Mouse (Mus musculus) kidney, embryonic 14.5 days (tissue): ENCODE measurements around the gene Snx1. TPM values are rescaled to one million over a fixed set of nuclear protein-coding genes. Genes with fewer than 3 reads are reported as not detected.

Experiments used
- ATAC-seq: fragments of 200-750 bp; cut with Nextera tagmentation; 2 replicates; pipeline ENCODE4 v1.8.0; 2017; ENCODE audit warnings: moderate number of reproducible peaks, mild to moderate bottlenecking, moderate TSS enrichment, moderate library complexity; ENCODE audit not compliant: low FRiP score, low TSS enrichment
- H3K27ac ChIP-seq: fragments of 300-500 bp; sonication (generic); 2 replicates; pipeline ENCODE4 v1.5.1; 2014; ENCODE audit warnings: low read depth, mild to moderate bottlenecking, low read length, moderate library complexity, mixed read lengths
- H3K27me3 ChIP-seq: fragments of 300-500 bp; sonication (generic); 2 replicates; pipeline ENCODE4 v1.6.1; 2014; ENCODE audit warnings: mild to moderate bottlenecking, low read length; ENCODE audit not compliant: control insufficient read depth, insufficient read depth
- H3K36me3 ChIP-seq: fragments of 300-500 bp; sonication (generic); 2 replicates; pipeline ENCODE4 v1.6.1; 2014; ENCODE audit warnings: low read length, mixed read lengths; ENCODE audit not compliant: control insufficient read depth, insufficient read depth
- H3K4me1 ChIP-seq: fragments of 300-500 bp; sonication (generic); 2 replicates; pipeline ENCODE4 v1.6.1; 2014; ENCODE audit warnings: low read length, mixed read lengths; ENCODE audit not compliant: control insufficient read depth, insufficient read depth
- H3K4me2 ChIP-seq: fragments of 300-500 bp; sonication (generic); replicated peaks from 2 replicates; pipeline ENCODE4 v1.6.1; 2014; ENCODE audit warnings: low read depth, mild to moderate bottlenecking, low read length
- H3K4me3 ChIP-seq: fragments of 300-500 bp; sonication (generic); 2 replicates; pipeline ENCODE4 v1.5.1; 2014; ENCODE audit warnings: mild to moderate bottlenecking, low read length
- H3K9ac ChIP-seq: fragments of 300-500 bp; sonication (generic); 2 replicates; pipeline ENCODE4 v1.6.1; 2014; ENCODE audit warnings: low read depth, mild to moderate bottlenecking, low read length, moderate library complexity
- H3K9me3 ChIP-seq: fragments of 300-500 bp; sonication (generic); 2 replicates; pipeline ENCODE4 v1.6.1; 2016; ENCODE audit warnings: low read length; ENCODE audit not compliant: control insufficient read depth
- WGBS: fragments of 180-500 bp; shearing (Covaris S2); extraction: QIAGEN DNeasy Blood & Tissue Kit; methylation state at CpG from one replicate; pipeline ENCODE4 v1.1.7; 2014; 5-methylcytosine and 5-hydroxymethylcytosine counted together
- polyA plus RNA-seq: library from polyadenylated mRNA; unstranded; fragments of >200 nt; fragmentation: Nextera tagmentation; extraction: Ambion mirVana; gene quantifications from 2 replicates; pipeline ENCODE4 v1.2.1, GENCODE M21; 2014

Gene Snx1
- polyA plus RNA-seq, 1 experiment from 2014 or later = 130 TPM

DNA sequence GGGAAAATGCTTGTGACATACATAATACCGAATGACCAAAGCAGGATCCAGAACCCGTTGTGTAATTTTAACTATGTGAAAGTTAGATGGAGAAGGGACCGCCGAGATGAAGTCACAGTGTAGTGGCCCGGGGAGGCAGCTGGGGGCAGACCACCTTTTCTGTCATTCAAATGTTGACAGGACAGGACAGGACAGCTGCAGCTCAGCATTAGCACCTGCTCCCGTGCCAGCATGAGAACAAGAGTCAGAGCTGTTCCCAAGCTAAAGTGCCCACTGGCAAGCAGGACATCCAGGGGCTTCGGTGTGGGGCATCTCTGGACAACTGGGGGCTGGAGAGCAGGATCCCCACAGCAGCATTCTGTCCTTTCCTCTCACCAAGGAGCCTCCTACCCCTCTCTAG, 39.3 kb downstream of the Snx1 start:
- Histone ChIP-seq H3K36me3 (peaks cover 39% of the 10 kb centered on the region), H3K27me3 (no peaks in the 10 kb centered on the region), H3K4me2 (no peak overlapping the region), H3K27ac (no peak overlapping the region), H3K4me1 (no peaks in the 10 kb centered on the region), H3K9me3 (no peaks in the 10 kb centered on the region), H3K9ac (no peak overlapping the region), H3K4me3 (no peak overlapping the region)
- WGBS = 97% methylated on average over 7 of the region's 7 CpGs
- ATAC-seq = no peak

DNA sequence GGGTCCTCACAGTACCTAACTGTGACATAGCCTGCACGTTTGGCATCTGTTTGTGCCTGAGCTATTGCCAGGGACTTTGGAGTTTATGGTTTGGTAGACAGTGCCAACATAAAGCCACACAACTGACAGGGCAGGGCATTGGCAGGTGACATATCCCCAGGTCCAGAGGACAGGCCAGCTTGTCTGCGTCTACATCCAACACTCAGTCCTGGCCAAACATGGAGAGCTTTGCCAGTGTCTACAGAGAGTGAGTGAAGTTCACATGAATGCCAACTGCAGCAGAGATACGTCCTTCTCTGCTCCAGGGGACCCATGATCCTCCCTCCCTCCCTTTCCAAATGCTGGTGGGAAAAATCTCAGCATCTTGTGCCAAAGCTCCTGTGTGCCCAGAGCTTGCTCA, 42.2 kb downstream of the Snx1 start:
- H3K27me3 ChIP-seq = no peaks in the 10 kb centered on the region
- no peak for ATAC-seq
- no peak overlapping the region for H3K4me2 ChIP-seq
- H3K36me3 ChIP-seq = peaks cover 18% of the 10 kb centered on the region
- no peak overlapping the region for H3K9ac ChIP-seq
- H3K4me3 ChIP-seq = no peak overlapping the region
- H3K4me1 ChIP-seq = no peaks in the 10 kb centered on the region
- 92% methylated on average over 3 of the region's 3 CpGs for WGBS
- H3K9me3 ChIP-seq = no peaks in the 10 kb centered on the region
- H3K27ac ChIP-seq = no peak overlapping the region

DNA sequence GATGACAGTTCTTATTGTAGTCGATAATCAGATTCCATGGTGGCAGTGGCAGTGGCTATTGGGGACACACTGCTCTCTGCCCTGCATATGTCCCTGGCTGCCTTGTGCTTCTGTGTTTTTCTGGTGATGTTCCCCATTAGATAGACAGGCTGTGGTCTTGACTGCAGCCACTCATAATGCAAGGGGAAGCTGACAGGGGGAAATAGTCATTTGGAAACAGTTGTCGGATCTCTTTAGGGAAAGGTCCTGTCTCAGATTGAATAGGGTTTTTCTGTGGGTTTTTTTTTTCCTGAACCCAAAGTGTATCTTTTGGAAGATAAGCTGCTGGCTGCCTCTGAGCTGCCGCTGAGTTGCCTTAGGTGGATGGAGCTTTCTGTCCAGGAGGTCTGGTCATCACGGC, 44.4 kb downstream of the Snx1 start:
- H3K9ac ChIP-seq = no peak overlapping the region
- H3K4me3 ChIP-seq = no peak overlapping the region
- no peaks in the 10 kb centered on the region for H3K4me1 ChIP-seq
- no peak for ATAC-seq
- no peaks in the 10 kb centered on the region for H3K27me3 ChIP-seq
- H3K4me2 ChIP-seq = no peak overlapping the region
- WGBS = 88% methylated on average over 4 of the region's 4 CpGs
- H3K9me3 ChIP-seq = no peaks in the 10 kb centered on the region
- peaks cover 2% of the 10 kb centered on the region; the same call in 1 of the 2 replicates for H3K36me3 ChIP-seq
- no peak overlapping the region for H3K27ac ChIP-seq

DNA sequence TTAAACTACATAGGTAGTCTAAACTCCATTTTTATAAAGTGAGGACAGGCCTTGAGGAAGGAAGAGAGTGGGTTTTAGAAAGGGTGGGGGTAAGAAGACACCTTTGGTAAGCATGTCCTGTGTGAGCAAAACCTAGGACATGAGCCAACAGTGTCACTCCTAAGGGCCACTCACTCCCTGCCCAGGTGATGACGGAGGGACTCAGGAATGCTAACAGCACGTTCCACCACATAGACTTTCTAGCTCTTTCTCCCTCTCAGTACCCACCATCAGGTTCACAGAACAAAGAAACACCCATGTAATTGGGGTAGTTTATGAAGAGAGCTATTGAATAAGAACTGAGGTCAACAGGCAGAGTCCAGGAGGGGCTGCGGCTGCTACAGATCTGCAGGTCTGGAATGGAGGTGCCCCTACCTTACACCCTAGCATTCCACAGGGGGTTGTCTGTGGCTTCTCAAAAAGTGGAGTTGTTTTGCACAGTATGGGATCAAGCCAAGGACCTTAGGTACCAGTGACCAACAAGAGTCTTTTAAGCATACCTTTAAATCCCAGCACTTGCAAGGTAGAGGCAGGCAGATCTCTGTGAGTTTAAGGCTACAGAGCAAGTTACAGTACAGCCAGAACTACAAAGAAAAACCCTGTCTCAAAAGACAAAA, 45.5 kb downstream of the Snx1 start:
- H3K9ac ChIP-seq = no peak overlapping the region
- H3K36me3 ChIP-seq = no peaks in the 10 kb centered on the region
- no peak overlapping the region for H3K27ac ChIP-seq
- no peaks in the 10 kb centered on the region for H3K4me1 ChIP-seq
- H3K9me3 ChIP-seq = no peaks in the 10 kb centered on the region
- H3K27me3 ChIP-seq = no peaks in the 10 kb centered on the region
- H3K4me3 ChIP-seq = no peak overlapping the region
- 64% methylated on average over 3 of the region's 3 CpGs for WGBS
- no peak overlapping the region for H3K4me2 ChIP-seq
- ATAC-seq = no peak

DNA sequence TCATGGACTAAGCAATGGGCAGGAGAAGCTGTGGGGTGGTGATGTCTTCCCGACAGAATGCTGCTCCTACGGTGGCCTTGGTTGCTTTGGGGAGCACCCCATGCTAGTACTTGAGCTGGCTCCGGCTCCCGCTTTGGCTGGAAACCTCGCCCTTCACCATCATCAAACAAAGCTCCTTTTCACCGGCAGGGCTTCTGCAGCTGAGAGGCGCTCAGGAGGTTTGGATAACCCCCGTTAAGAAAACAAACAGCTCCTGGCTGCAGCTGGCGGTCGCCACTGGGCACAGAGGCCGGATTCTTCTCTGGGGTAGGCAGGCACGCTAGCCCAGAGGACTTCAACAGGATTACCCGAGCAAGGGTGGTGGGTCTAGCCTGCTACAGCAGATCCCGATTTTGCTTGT, 47.9 kb downstream of the Snx1 start:
- Histone ChIP-seq H3K27ac (no peak overlapping the region), H3K9me3 (no peaks in the 10 kb centered on the region), H3K9ac (no peak overlapping the region), H3K4me1 (no peaks in the 10 kb centered on the region), H3K36me3 (no peaks in the 10 kb centered on the region), H3K4me3 (no peak overlapping the region), H3K27me3 (no peaks in the 10 kb centered on the region), H3K4me2 (peak overlapping the region; percentile 23)
- no peak; the same call in 1 of the 2 replicates for ATAC-seq
- 7% methylated on average over 14 of the region's 14 CpGs for WGBS

DNA sequence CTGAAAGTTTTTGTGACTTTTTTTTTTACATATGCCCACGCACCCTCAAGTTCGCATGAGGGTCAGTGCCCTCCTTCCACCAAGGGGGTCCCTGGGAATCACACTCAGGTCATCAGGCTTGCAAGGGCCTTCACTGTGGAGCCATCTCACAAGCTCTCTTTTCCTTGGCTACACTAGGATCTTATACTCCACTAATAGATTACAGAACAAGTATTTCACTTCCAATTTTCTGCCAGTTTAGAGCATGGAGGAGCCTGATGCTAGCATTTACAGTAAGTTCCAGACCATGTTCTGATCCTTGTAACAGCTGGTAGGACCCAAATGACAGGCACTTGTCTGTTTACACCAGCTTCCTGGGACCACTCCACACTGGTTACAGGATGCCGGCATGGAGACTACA, 48.3 kb downstream of the Snx1 start:
- Histone ChIP-seq H3K9me3 (no peaks in the 10 kb centered on the region), H3K4me3 (no peak overlapping the region), H3K4me2 (peak overlapping the region; percentile 23; the same call in 1 of the 2 replicates), H3K4me1 (no peaks in the 10 kb centered on the region), H3K9ac (no peak overlapping the region), H3K27ac (no peak overlapping the region), H3K36me3 (no peaks in the 10 kb centered on the region), H3K27me3 (no peaks in the 10 kb centered on the region)
- ATAC-seq = no peak
- 69% methylated on average over 3 of the region's 3 CpGs for WGBS

DNA sequence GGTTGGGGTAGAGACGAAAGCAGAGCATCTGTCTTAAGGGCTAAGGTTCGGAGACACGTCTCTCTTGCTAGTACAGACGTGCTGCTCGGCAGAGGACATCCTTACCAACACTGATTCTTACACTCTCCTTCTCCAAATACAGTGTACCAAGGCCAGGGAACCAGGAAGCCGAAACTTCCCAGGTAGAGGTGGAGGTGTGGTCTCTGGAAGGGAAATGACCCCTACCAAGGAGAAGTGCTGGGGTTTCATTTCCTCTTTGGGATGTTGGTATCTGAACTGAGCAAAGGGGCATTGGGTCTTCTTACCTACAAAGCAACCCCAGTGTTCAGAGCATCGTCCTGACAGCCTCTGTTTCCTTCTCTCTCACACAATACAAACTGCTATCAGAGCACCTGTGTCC, 53.6 kb downstream of the Snx1 start:
- no peak overlapping the region for H3K27ac ChIP-seq
- 88% methylated on average over 7 of the region's 7 CpGs for WGBS
- no peaks in the 10 kb centered on the region for H3K36me3 ChIP-seq
- ATAC-seq = no peak
- peaks cover 12% of the 10 kb centered on the region for H3K27me3 ChIP-seq
- peaks cover 4% of the 10 kb centered on the region; the same call in 1 of the 2 replicates for H3K4me1 ChIP-seq
- H3K9ac ChIP-seq = no peak overlapping the region
- no peak overlapping the region for H3K4me3 ChIP-seq
- H3K9me3 ChIP-seq = no peaks in the 10 kb centered on the region
- H3K4me2 ChIP-seq = no peak overlapping the region

DNA sequence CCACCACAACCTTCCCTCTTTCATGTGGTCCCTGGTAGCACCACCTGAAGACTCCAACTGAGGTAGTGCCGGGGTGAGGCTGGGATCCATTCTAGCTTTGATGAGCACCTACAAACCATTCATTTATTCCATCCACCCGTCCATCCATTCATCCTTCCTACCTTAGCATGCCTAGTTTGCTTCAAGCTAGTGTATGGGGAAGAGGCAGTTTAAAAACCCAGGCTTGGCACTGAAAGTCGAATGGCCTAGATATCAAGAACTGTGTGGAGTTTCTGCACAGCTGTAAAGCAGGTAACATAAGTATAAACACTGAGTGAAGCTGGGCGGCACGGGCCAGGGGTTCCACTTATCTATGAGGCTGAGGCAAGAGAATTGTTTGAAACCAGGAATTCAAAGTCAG, 56.2 kb downstream of the Snx1 start:
- Histone ChIP-seq H3K4me3 (no peak overlapping the region), H3K4me2 (no peak overlapping the region; the same call in 1 of the 2 replicates)
- WGBS = 90% methylated on average over 5 of the region's 5 CpGs

DNA sequence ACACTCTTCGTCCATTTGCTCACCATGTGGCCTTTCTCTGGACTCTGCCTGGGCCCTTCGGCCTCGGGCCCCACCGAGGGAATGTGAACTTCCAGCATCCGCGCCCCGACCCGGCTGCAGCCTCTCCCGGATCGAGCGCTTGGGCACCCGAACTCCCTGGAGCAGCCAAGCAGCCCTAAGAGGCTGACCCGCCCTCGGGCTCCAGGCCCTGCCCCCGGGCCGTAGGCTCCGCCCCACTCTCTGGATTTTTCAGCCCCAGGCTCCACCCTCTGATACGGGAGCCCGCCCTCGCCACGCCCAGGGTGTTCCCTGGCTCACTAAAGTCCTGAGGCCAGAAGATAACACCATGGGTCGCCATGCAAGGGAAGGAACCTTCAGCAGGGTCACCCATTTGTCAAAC, 56.8 kb downstream of the Snx1 start, which contains the start of gene Snx22:
TSS of gene Snx22 (minus strand) at position 137 of the 400 bp plus-strand sequence.
- WGBS = under 1% methylated on average over 22 of the region's 22 CpGs
- peak within 1 kb of the TSS; percentile 90 for H3K4me2 ChIP-seq
- H3K4me1 ChIP-seq = peaks cover 4% of the 10 kb centered on the region; the same call in 1 of the 2 replicates
- peak; percentile 93 for ATAC-seq
- H3K27me3 ChIP-seq = peaks cover 22% of the 10 kb centered on the region
- peak within 1 kb of the TSS; percentile 59 for H3K9ac ChIP-seq
- H3K36me3 ChIP-seq = peaks cover 25% of the 10 kb centered on the region
- H3K9me3 ChIP-seq = no peaks in the 10 kb centered on the region
- H3K27ac ChIP-seq = no peak within 1 kb of the TSS
- H3K4me3 ChIP-seq = peak within 1 kb of the TSS; percentile 48

More for the DNA sequence above, 56.2 kb downstream of the Snx1 start:
- Histone ChIP-seq H3K4me1 (peaks cover 4% of the 10 kb centered on the region; the same call in 1 of the 2 replicates), H3K9me3 (no peaks in the 10 kb centered on the region), H3K9ac (no peak overlapping the region), H3K27me3 (peaks cover 22% of the 10 kb centered on the region), H3K27ac (no peak overlapping the region), H3K36me3 (peaks cover 24% of the 10 kb centered on the region)
- ATAC-seq = no peak
